Mouse (Mus musculus) mouse trophoblast stem cell (cell line): ENCODE results near the gene Cytip.
"Not testable (repeated sequence)": the region's sequence is repeated elsewhere in the genome, so short reads cannot be mapped to it uniquely, and the experiment has no call there.

Experiments
- in situ Hi-C, 2 experiments: fragments of 300-500 bp; cut with MseI, MboI; formaldehyde crosslinking; loops; 2 replicates in 1 of 2; 3 replicates in 1 of 2; pipeline ENCODE4 v1.15.1; 2025

Gene Cytip

DNA sequence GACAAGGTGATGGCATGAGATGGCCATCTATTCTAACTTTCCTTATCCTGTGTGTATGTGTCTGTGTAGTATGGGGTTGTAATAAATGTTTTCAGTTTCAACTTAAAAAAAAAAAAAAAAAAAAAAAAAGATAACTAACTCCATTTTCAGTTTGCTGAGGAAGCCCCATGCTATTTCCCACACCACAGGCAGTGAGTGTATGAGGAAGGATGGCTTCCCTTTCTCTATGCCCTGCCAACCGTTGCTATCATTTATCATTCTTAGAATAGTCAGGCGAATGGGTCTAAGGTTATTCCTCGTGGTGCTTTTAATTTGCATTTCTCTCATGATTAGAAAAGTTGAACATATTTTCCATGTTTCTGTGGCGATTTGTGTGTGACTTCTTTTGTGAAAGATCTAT, 84.2 kb downstream of the Cytip start:
- in situ Hi-C loops = no loop called here

- in situ Hi-C loops = not testable (repeated sequence)
These were observed 87.4 kb downstream of the Cytip start for GRCm38 (mm10) chr2:58107887-58108286.

DNA sequence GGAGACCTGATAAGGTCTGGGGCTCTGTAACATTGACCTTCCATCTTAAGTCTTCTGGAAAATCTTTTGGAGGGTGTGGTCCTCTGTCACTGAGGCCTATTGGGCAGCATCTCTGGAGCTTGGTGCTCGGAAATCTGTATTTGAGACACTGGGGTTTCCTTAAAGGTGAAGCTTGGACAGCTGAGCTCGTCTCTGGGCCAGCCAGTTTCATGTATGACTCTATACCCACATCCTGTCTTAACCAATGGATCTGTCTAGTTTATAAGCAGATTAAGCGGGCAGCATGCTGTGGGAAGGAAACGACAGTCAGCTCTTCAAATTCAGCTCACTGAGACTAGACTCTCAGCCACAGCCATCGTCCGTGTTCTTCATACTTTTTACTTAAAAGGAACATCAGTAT, 88.3 kb downstream of the Cytip start:
- in situ Hi-C loops = no loop called here

DNA sequence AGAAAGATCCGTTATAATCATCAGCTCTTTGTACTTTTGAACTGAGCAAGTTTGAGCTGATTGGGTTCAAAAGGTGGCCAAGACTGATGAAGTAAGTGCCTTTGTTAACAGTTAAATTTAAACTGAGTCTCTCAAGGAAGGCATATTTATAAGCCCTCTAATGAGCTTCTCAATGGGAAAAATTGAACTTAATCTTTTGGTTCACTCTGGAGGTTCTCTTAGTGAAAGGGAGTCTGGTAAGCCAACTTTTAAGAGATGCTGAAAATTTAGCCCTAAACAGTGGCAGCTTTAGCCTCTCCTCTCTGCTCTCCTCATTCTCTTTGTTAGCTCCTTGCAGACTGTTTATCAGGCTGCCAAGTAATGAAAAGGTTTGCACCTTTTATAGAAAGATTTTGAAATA, 100.5 kb downstream of the Cytip start:
- in situ Hi-C loops = no loop called here

DNA sequence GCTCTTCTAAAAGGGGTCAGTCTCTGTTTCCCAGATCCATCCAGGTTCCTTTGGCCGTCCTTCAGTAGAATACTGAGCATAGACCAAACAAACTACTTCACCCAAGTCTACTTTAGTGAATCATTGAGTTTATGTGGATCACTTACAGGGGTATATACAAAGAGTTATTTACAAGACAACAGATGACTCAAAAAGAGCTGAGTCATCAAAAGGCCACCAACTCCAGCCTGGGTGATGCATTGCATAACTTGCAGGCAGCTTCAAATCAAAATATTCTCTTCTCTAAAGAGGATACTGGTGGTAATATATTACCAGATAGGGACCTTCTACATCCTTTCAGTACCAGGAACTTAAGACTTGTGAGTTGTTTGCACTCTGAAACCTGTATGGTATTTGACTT, 108.9 kb downstream of the Cytip start:
- in situ Hi-C loops = no loop called here

DNA sequence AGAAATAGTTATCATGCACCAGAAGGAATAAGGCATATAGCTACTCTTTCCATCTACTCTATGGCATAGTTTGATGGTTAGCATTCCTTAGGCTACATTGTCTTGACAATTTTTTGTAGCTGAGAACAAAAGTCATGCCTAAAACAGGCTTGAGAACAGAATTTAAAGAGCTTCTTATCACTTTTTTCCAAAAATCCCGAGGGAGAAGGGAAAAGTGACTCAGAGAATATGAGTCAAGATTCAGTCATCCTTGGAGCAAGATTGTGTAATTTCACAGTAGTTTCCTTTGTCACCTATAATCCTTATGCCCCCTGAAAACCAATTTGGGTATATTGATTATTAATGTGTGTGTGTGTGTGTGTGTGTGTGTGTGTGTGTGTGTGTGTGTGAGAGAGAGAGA, 115.5 kb downstream of the Cytip start:
- in situ Hi-C loops = no loop called here
